Mouse (Mus musculus) olfactory bulb, adult 2 months (tissue): ENCODE measurements around the gene Olig3. TPM values are rescaled to one million over a fixed set of nuclear protein-coding genes. Genes with fewer than 3 reads are reported as not detected.

Experiments
- H3K27ac ChIP-seq: fragments of 200-500 bp; 2 replicates; pipeline ENCODE4 v1.5.1; 2012; ENCODE audit warnings: low read depth, low read length; ENCODE audit not compliant: insufficient read depth
- H3K4me1 ChIP-seq: fragments of 200-500 bp; 2 replicates; pipeline ENCODE4 v1.6.1; 2012; ENCODE audit warnings: low read length; ENCODE audit not compliant: control insufficient read depth, insufficient read depth
- H3K4me3 ChIP-seq: fragments of 200-500 bp; 2 replicates; pipeline ENCODE4 v1.5.1; 2012; ENCODE audit warnings: mild to moderate bottlenecking, low read depth, low read length, moderate library complexity; ENCODE audit not compliant: insufficient read depth
- CTCF ChIP-seq: fragments of 200-500 bp; IDR thresholded peaks from 2 replicates; pipeline ENCODE4 v1.5.1; 2012; ENCODE audit warnings: low read depth, mild to moderate bottlenecking, low read length, moderate library complexity; ENCODE audit not compliant: insufficient read depth
- POLR2A ChIP-seq: fragments of 200-500 bp; IDR thresholded peaks from 2 replicates; pipeline ENCODE4 v1.6.1; 2012; ENCODE audit warnings: mild to moderate bottlenecking, low read depth, low read length, moderate library complexity; ENCODE audit not compliant: insufficient read depth
- WGBS: fragments of 180-500 bp; shearing (Covaris S2); methylation state at CpG from one replicate; pipeline ENCODE4 v1.1.7; 2018; 5-methylcytosine and 5-hydroxymethylcytosine counted together
- polyA plus RNA-seq: library from polyadenylated mRNA; stranded (reverse); fragments of >200 nt; gene quantifications from 2 replicates; pipeline ENCODE4 v1.2.4, GENCODE M21; 2012; ENCODE audit warnings: low replicate concordance; ENCODE audit not compliant: missing spikeins, insufficient read depth, insufficient read length

The Olig3 gene
- polyA plus RNA-seq = not detected in 2 replicates

GRCm38 (mm10) chr10:19356071-19356583, at the start of gene Olig3:
TSS of gene Olig3 (plus strand) at chr10:19356533.
- peaks cover 9% of the 10 kb centered on the region; the same call in 1 of the 2 replicates for H3K4me1 ChIP-seq
- no peak within 1 kb of the TSS for H3K4me3 ChIP-seq
- 10% methylated on average over 9 of the region's 9 CpGs for WGBS
- TF ChIP-seq CTCF (no peak), POLR2A (no peak)
- no peak within 1 kb of the TSS for H3K27ac ChIP-seq

- Histone ChIP-seq H3K27ac (no peak overlapping the region), H3K4me1 (no peaks in the 10 kb centered on the region), H3K4me3 (no peak overlapping the region)
- TF ChIP-seq CTCF (no peak), POLR2A (no peak)
- 33% methylated on average over 5 of the region's 5 CpGs for WGBS
Observed at GRCm38 (mm10) chr10:19309681-19310395, 46.5 kb upstream of the Olig3 start.

GRCm38 (mm10) chr10:19310471-19310870, 45.9 kb upstream of the Olig3 start:
- Histone ChIP-seq H3K4me3 (no peak overlapping the region), H3K4me1 (no peaks in the 10 kb centered on the region), H3K27ac (no peak overlapping the region)
- TF ChIP-seq CTCF (no peak), POLR2A (no peak)
- WGBS = 8% methylated on average over 5 of the region's 5 CpGs

GRCm38 (mm10) chr10:19317962-19318812, 38.1 kb upstream of the Olig3 start:
- 35% methylated on average over 19 of the region's 19 CpGs for WGBS
- no peak overlapping the region for H3K27ac ChIP-seq
- H3K4me3 ChIP-seq = no peak overlapping the region
- H3K4me1 ChIP-seq = no peaks in the 10 kb centered on the region
- TF ChIP-seq CTCF (no peak), POLR2A (no peak)

GRCm38 (mm10) chr10:19321781-19322180, 34.6 kb upstream of the Olig3 start:
- H3K4me1 ChIP-seq = no peaks in the 10 kb centered on the region
- 92% methylated on average over 2 of the region's 2 CpGs for whole genome bisulfite sequencing
- TF ChIP-seq CTCF (no peak), POLR2A (no peak)

GRCm38 (mm10) chr10:19329191-19329777, 27.0 kb upstream of the Olig3 start:
- TF ChIP-seq CTCF (no peak), POLR2A (no peak)
- H3K4me3 ChIP-seq = no peak overlapping the region
- H3K27ac ChIP-seq = no peak overlapping the region
- WGBS = 35% methylated on average over 3 of the region's 3 CpGs
- no peaks in the 10 kb centered on the region for H3K4me1 ChIP-seq

More at GRCm38 (mm10) chr10:19321781-19322180, 34.6 kb upstream of the Olig3 start:
- Histone ChIP-seq H3K4me3 (no peak overlapping the region), H3K27ac (no peak overlapping the region; the same call in 1 of the 2 replicates)

- no peak for TF ChIP-seq POLR2A
- TF ChIP-seq CTCF = no peak
- H3K4me1 ChIP-seq = no peaks in the 10 kb centered on the region
- no peak overlapping the region for H3K27ac ChIP-seq
- 93% methylated on average over 1 of the region's 1 CpGs for WGBS
- H3K4me3 ChIP-seq = no peak overlapping the region
Observed at GRCm38 (mm10) chr10:19333425-19333824, 22.9 kb upstream of the Olig3 start.

GRCm38 (mm10) chr10:19338695-19339630, 17.4 kb upstream of the Olig3 start:
- TF ChIP-seq POLR2A (no peak), CTCF (no peak)
- Histone ChIP-seq H3K4me1 (no peaks in the 10 kb centered on the region), H3K4me3 (no peak overlapping the region), H3K27ac (no peak overlapping the region)
- WGBS = 47% methylated on average over 18 of the region's 18 CpGs
